Mouse (Mus musculus) cerebellum, adult 9-10 months (tissue): ENCODE results near the gene Gpr183.

Experiments
- DNase-seq: peaks from one replicate; pipeline ENCODE4 v3.0.0; 2022

Gene Gpr183

DNA sequence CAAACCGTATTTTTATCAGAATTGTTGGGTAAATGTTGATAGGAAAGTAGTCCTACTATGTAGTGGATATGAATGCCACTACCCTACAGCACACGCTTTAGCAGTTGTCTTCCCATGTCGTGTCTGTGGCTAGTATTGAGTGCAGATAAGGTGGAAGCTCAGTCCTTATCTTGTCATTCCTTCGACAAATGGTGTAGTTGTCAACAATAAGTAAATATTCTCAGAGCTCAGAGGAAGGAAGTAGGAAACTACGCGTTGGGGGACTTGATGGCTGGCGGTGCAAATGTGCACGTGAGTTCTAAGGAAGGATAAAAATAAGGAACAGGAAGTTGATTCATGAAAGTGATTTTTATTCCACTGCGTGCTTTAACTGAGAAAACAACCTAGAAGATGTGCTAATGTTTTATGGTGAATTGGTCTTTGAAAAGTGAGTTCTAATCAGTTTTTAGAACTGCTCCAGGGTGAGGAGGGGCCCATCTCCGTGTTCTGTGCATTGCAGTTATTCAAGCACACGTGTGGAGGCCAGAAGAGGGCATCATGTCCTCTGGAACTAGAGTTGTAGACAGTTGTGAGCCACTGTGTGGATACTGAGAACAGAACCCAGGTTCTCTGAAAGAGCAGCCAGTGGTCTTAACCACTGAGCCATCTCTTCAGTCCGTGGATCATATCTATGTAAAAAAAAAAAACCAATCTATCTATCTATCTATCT is 35.6 kb downstream of the Gpr183 start:
- DNase-seq: no peak

DNA sequence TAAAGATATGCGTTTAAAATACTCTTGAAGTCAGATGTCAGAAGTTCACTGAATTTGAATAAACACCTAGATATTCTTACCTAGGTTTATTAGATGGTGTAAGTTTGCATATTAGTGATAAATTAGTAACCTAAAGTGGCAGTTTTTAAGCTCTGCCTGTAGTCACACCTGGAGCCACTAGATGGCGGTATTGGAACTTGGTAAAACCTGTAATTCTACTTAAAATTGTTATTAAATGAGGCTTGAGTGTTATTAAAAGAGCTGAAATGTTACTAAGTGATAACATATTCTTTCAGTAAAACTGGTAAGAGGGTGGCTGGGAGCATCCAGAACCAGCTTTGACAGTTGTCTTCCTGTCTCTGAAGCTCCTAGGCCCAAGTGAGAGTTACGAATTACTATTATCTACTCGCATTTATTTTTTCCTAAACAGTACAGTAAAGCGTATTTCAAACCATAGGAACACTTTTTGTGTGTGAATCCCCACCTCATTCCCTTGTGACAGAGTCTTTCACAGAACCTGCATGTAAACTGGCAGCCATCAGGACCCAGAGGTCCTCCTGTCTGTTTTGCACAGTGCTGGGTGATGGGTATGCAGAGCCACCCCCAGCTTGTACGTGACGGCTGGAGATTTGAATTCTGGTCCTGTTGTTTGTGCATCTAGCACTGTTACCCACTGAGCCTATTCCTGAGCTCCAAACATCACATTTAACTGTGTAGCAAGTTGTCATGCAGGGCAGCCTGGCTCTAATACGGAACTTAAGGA is 36.4 kb downstream of the Gpr183 start:
- peak; percentile 56 for DNase-seq

DNA sequence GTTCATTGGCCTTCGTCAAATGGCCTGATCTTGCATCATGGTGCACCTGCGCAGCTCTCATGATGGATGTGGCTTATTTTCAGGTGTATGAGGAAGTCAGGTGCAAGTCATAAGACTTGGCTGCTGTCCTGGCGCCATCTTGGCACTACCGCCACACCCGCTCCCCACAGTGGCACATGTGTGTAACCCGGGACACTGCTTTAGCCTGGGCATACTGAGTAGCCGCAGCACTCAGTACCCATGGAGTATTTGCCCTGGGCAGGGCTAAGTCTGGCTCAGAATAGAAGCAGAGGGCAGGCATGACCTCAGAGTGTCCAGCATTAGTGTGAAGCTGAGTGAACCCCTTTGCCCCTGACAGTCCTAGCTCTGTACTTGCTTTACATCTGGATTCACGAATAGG is 37.5 kb downstream of the Gpr183 start:
- no peak for DNase-seq

DNA sequence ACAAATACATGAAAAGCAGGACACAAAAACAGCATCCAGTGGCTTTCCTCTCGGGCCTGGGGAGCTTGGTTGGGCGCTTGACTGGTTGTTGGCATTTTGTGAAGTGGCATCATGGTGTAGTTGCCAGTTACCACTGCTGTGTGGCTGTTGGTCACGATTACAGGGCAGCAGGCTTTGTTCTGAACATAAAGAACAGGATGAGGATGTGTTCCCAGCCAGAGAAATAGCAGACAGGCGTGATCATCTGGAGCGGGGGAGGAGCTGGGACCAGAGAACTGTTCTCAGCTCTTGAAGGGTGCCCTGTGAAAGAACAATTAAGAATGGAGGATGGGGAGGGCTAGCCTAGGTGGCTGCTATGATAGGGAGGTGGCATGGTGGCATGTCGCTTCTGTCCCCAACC is 38.1 kb downstream of the Gpr183 start:
- no peak for DNase-seq

DNA sequence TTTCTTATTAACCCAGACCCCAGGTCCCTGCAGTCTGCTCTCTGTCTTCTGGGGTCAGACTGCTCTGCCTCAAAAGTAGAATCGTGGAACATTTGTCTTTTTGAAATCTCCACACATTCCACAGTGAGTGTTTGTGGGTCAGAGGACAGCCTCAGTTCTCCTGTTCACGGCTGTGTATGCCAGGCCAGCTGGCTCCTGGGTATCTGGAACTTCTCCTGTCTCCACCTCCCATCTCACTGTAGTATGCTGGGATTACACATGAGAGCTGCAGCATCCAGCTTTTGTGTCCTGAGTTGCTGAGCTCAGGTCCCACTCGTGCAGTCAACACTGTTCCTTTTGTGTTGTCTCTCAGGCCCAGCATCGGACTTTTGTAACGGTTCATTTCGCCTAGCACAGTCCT is 40.1 kb downstream of the Gpr183 start:
- no peak for DNase-seq

DNA sequence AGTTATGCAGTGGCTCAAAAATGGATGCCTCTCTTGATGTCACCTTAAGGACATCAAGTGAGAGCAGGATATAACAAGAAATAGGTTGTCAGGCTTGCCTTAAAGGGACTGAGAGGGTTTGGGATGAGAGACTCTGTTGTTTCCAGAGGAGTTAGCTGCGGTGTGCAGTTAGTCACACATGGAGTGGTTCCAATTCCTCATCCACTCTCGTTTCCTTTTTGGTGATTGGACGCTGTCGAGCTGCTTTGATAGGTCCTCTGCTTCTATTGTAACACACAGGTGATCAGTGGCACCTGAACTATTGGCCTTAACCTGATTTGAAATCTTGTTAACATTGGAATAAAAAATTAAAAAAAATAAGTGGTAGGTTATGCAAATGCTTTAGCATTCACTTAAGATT is 42.3 kb downstream of the Gpr183 start:
- no peak for DNase-seq

DNA sequence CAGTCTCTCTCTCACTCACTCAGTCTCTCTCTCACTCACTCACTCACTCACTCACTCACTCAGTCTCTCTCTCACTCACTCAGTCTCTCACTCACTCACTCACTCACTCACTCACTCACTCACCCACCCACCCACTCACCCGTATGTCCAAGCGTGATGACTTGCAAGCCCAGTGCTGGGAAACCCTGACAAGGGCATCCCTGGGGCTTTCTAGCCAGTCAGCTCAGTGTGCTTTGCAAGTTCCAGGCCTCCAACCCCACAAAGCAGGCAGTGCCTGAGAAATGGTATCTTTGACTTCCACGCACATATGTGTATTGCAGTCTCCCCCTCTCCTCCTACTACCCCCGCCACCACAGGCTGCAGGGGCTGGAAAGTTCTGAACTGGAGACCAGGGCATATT is 43.0 kb downstream of the Gpr183 start:
- DNase-seq: no peak

DNA sequence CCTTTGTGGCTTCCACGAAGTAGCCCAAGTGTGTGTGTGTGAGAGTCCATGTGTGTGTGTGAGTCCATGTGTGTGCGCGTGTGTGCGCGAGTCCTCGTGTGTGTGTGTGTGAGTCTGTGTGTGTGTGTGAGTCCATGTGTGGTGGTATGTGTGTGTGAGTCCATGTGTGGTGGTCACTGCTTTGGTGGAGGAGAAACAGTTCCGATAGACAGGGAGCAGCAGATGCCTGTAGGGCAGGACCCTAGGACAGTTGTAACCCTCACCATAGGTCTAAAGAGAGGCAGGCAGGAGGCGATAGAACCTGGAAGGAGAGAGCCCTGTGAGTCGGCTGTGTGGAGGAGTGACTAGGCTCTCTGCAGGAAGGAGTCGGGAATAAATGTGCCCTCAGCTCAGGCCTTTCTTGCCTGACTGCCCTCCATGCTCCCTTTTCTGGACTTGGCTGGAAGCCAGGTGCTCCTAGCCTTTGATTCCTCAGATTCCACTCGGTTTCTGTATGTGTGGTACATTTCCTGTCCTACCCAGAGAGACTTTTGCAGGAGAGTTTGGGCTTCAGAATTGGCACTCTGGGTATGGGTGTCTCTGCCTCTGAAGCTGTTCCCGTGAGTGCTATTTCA is 44.4 kb downstream of the Gpr183 start:
- peak; percentile 14 for DNase-seq

DNA sequence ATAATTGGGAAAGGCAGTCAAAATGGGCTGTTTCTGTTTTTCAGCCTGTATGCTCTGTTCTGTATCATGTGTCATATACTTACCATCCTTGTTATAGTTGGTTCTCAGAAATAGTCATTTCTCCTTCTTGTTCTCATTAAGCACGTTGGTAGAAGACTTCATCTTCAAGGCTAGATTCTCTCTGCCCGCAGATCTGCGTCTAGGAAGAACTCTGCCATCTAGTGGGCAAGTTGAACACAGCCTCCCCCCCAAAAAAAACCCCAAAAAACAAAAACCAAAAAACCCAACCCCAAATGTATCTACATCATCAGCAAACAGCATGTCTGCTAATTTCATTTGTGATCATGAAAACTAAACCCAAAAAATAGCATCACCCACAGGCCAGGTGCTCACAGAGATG is 45.2 kb downstream of the Gpr183 start:
- peak; percentile 42 for DNase-seq

DNA sequence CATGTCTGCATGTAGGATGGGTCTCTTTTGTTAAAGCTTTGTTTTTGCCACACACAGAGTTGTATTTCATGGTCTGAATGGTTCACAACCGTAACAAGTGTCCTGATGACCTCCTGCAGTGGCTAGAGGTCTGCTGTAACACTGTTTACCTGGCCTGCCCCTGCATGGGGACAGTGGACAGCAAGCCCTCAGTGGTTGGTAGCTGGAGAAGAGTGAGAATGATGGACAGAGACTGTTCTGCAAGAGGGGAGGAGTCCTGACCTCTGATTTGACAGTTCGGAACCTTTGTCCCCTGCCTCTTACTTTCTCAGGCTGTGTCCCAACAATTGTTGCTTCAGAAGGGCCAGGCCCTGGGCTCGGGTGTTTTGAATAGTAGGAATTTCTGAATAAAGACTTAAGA is 46.7 kb downstream of the Gpr183 start:
- DNase-seq: no peak

DNA sequence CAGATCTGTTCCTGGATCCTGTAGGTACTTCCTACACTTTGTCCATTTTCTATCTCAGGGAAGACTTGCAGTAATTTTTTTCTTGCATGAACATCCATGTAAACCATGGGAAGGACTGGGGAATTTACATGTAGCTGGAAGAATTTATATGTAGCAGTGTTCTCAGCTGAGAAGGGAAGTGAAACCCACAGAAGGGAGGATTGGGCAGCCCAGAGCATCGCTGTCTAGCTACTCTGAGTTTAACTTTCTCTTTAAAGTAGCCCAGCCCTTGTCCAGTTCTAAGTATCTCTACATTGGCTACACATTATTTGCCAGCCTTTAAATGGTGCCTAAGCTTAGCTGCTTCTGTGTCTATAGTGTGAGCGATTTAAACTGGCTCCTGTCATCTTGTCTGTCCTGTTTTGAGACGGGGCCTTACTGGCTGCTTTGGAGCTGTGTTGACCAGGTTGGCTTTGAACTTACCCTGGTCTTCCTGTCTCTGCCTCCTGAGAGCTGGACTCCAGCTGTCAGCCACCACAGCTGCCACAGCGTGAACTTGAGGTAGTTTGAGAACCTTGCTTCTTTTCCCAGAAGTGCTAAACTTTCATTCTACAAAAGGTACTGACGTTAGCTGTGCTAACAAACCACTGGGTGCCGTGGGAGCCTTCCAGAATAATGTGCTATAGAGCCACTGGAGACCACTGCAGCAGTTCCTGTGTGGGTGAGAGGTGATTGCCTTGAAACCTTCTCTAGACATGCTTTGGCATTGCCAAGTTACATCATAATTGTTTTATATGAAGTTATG is 48.5 kb downstream of the Gpr183 start:
- no peak for DNase-seq

DNA sequence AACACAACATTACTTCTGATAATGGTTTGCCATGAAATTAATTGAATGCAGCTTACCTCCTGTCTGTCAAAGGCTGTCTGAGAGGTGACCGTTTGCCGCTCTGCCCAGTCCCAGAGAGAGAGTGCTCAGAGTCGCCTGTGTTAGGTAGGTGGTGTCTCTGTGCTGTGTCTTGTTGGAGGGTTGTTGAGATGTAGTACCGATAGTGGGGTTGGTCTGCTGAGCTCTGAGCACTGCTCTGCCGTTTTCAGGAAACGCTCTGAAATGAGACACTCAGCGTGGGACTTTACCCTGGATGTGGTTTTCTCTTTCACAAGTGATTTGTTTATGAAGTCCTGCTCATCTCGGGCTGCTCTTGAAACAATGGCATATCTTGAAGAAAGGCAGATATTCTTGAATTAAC is 49.4 kb downstream of the Gpr183 start, which contains the start of gene Gpr18:
Gene Gpr18 (minus strand): TSS at position 161 of the 400 bp plus-strand sequence.
- no peak for DNase-seq

DNA sequence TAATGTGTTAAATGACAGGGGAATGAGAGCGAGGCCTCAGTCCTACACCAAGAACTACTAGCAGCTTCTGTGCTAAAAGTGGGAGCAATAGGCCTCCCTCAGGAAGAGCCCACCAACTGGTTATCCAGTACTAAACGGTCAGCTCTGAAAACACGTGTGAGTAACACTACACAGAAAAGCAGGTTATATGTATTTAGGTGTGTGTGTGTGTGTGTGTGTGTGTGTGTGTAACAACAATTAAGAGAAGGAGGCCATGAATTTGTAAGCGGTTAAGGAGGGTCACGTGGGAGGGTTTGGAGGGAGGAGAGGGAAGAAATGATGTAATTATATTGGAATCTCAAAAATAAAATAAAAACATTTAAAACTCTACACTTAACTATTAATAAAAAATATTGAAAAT is 49.9 kb downstream of the Gpr183 start:
- DNase-seq: no peak

DNA sequence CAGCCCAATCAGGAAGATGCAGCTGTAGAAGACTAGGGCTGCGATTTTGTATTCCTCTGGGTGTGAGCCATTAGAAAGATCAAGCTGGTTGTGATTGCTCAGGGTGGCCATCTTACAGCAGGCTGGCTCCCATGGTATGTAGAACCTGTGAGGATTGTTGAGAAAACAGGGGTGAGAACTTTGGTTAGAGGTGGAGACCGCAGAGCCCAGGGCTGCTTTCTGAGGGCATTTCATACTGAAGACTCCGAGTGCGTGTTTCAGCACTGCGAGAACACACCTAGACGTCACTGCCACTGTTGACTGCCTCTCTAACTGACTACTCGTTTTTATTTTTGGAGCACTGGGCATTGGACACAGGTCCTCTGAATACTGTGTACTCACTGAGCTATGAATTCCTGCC is 52.5 kb downstream of the Gpr183 start:
- DNase-seq: no peak

DNA sequence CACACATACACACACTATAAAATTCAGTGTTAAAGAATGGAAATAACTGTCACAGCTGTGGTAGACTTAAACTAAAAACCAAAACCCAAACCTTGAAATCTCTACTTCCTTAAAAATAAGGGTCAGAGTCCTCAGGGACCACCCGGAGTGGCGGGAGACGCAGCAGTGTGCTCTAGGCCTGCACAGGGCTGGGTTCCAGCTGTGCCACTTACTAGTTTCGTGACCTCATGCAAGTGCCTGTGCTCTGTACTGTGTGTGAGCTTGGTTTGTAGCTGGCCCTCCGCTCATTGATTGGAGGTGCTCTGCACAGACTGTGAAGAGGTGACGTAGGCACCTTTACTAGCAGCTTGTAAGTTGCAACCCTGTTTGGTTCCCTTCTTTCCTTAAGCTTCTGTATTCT is 55.1 kb downstream of the Gpr183 start:
- no peak for DNase-seq

DNA sequence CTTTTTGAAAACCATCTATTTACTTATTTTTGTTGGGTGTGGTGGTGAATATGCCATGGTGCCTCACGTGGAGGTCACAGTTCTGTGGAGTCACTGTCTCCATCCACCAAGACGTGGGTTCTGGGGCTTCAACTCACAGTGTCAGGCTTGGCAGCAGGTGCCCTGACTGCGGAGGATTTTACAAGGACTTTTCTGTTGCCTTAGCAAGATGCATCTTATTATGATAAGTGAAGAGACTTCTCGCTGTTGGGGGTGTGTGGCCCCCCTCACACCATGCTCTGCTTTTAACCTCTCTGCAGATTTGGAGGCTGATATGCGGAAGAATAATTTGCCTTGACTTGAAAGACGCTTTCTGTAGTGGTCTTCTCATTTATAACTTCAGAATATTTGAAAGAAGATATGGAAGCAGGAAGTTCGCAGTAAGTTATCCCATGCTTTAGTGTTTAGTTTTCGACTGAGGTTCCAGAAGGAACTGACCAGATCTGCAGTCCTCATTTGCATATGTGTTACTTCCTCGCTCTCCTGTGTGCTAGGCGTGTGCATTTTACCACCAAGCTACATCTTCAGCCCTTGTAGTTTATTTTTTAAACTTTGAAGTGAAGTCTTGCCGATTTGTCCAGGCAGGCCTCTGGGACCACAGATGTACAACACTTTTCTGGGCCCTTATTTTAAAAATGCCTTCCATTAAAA is 57.9 kb downstream of the Gpr183 start:
- no peak for DNase-seq

DNA sequence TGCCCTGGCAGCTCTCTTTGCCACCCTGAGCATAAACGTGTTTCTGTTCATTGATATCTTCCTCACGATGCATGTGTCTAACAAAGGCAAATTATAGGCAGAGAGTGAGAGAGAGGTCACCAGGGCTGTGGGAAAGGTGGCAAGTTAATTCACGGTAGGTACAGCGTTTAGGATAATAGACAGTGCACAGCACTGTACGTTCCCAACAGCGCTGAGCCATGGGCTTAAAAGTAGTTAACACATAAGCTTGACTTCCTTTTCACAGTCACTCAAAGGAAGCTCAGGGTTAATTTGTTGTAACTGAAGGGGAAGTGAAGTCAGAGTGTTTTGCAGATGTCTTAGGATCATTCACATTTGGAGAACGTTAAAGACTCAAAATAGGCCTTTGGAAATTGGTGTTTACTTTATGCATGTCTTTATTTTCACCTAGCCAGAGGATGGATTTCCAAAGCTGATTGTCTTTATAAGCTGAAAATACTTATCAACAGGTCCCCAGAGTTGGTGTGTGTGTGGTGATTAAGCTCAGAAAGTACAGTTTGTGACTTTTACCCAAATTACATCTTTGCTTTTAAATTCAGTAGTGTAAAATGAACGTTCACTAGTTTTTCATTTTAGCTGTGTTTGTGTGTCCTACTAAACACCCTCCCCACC is 58.5 kb downstream of the Gpr183 start:
- DNase-seq: no peak

DNA sequence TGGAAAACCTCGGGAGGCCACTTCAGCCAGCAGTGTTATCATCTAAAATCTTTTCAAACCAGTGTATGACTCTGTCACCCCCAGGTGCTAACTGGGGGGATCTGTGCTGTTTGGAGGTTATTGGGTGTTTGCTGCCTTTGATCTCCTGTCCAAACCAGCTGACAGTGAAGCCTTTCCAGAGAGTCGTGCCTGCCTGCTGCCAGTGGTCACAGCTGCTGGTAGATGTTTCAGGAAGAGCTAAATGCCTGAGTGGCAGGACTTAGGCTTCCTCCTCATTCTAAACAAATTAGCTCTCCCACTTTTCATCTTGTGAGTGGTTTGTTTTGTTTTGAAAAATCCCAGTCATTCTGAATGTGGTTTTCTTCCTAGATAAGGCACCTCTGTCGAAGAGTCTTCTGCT is 60.2 kb downstream of the Gpr183 start:
- DNase-seq: no peak

DNA sequence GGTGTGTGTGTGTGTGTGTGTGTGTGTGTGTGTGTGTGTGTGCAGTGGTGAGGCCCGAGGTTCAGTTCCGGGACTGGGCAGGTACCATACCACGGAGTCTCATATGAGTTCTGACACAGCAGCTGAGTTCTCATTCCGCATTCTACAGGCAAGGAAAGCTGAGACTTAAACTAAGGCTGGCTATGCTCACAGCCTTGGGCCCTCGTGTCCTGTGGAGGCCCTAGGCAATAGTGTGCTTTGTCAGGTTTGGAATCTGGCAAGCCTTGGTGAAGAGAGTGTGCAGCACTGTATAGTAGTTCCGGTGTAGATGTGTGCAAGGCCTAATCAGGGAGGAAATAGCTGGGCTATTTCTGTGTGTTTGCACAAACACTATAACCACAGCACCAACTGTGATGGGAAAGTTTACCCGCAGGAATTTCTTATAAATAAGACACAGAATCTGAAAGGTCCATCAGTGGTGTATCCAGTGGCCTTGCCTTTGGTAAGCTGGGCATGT is 61.6 kb downstream of the Gpr183 start:
- no peak for DNase-seq
